Mouse (Mus musculus) myocyte (in vitro differentiated cells): ENCODE measurements around the gene Gm4792. TPM values are rescaled to one million over a fixed set of nuclear protein-coding genes. Genes with fewer than 3 reads are reported as not detected.

Experiments used
- H3K27me3 ChIP-seq: one replicate; pipeline ENCODE4 v1.6.1; 2011; ENCODE audit not compliant: control insufficient read depth, insufficient read depth, insufficient read length
- H3K36me3 ChIP-seq: one replicate; pipeline ENCODE4 v1.6.1; 2011; ENCODE audit not compliant: control insufficient read depth, insufficient read depth
- H3K4me2 ChIP-seq: one replicate; pipeline ENCODE4 v1.6.1; 2011; ENCODE audit warnings: low read depth, control low read depth
- H3K4me3 ChIP-seq: one replicate; pipeline ENCODE4 v1.5.1; 2011; ENCODE audit warnings: mild to moderate bottlenecking, control low read depth, moderate library complexity
- H3K79me2 ChIP-seq: one replicate; pipeline ENCODE4 v1.6.1; 2011; ENCODE audit not compliant: control insufficient read depth, insufficient read depth
- H3ac ChIP-seq: one replicate; pipeline ENCODE4 v1.6.1; 2011; ENCODE audit not compliant: control insufficient read depth, insufficient read length
- CEBPB ChIP-seq: IDR thresholded peaks from 2 replicates; pipeline ENCODE4 v1.6.1; 2011; ENCODE audit warnings: mild to moderate bottlenecking, moderate library complexity; ENCODE audit not compliant: poor library complexity, insufficient read depth, severe bottlenecking
- E2F4 ChIP-seq: IDR thresholded peaks from one replicate; pipeline ENCODE4 v1.6.1; 2011; ENCODE audit warnings: mild to moderate bottlenecking, control low read depth, moderate library complexity; ENCODE audit not compliant: insufficient read depth
- MAX ChIP-seq: IDR thresholded peaks from one replicate; pipeline ENCODE4 v1.6.1; 2011; ENCODE audit warnings: low read depth, mild to moderate bottlenecking, control low read depth
- MYOD1 ChIP-seq, 3 experiments: IDR thresholded peaks; one replicate each; pipeline ENCODE4 v1.6.1; 2011; ENCODE audit warnings: control low read depth in 2 of 3, low read depth in 2 of 3, mild to moderate bottlenecking in 2 of 3, moderate library complexity in 1 of 3; ENCODE audit not compliant: insufficient read length in 2 of 3, control insufficient read depth in 1 of 3
- MYOG ChIP-seq, 3 experiments: IDR thresholded peaks; one replicate each; pipeline ENCODE4 v1.6.1; 2011; ENCODE audit warnings: control low read depth in 2 of 3, low read depth in 2 of 3, mild to moderate bottlenecking in 2 of 3; ENCODE audit not compliant: insufficient read length in 2 of 3, control insufficient read depth in 1 of 3, insufficient read depth in 1 of 3
- POLR2A ChIP-seq: IDR thresholded peaks from one replicate; pipeline ENCODE4 v1.6.1; 2011; ENCODE audit warnings: low read depth, mild to moderate bottlenecking, control low read depth, moderate library complexity; ENCODE audit not compliant: insufficient read length
- POLR2AphosphoS2 ChIP-seq: IDR thresholded peaks from one replicate; pipeline ENCODE4 v1.6.1; 2011; ENCODE audit warnings: low read depth, control low read depth; ENCODE audit not compliant: insufficient read length
- REST ChIP-seq: IDR thresholded peaks from one replicate; pipeline ENCODE4 v1.6.1; 2011; ENCODE audit warnings: mild to moderate bottlenecking, control low read depth, moderate library complexity; ENCODE audit not compliant: insufficient read depth, insufficient read length
- SRF ChIP-seq: IDR thresholded peaks from one replicate; pipeline ENCODE4 v1.6.1; 2011; ENCODE audit warnings: low read depth; ENCODE audit not compliant: control insufficient read depth, insufficient read length
- TCF12 ChIP-seq: IDR thresholded peaks from one replicate; pipeline ENCODE4 v1.6.1; 2011; ENCODE audit warnings: mild to moderate bottlenecking, control low read depth; ENCODE audit not compliant: poor library complexity, insufficient read depth, severe bottlenecking
- TCF3 ChIP-seq: IDR thresholded peaks from one replicate; pipeline ENCODE4 v1.6.1; 2011; ENCODE audit warnings: low read depth, control low read depth; ENCODE audit not compliant: insufficient read length
- USF1 ChIP-seq: IDR thresholded peaks from one replicate; pipeline ENCODE4 v1.6.1; 2011; ENCODE audit warnings: low read depth, mild to moderate bottlenecking, control low read depth, moderate library complexity
- polyA plus RNA-seq: library from polyadenylated mRNA; unstranded; fragments of >200 nt; fragmentation: generic; extraction: Trizol; gene quantifications from one replicate; pipeline ENCODE4 v1.2.1, GENCODE M21; 2012; ENCODE audit warnings: missing spikeins

Gm4792 gene
- polyA plus RNA-seq, 1 experiment, result not detected

- Histone ChIP-seq H3K36me3 (no peaks in the 10 kb centered on the region), H3K79me2 (no peaks in the 10 kb centered on the region), H3K4me2 (no peak overlapping the region), H3ac (no peak overlapping the region), H3K4me3 (no peak overlapping the region), H3K27me3 (no peaks in the 10 kb centered on the region)
- no peak for TF ChIP-seq REST
- no peak for TF ChIP-seq MYOG (IDR thresholded peaks at IDR 0.05; ENCODE audit: control insufficient read depth in 1 of 3, insufficient read depth in 1 of 3, insufficient read length in 2 of 3, low read depth in 2 of 3)
- no peak for TF ChIP-seq SRF
- no peak for TF ChIP-seq MAX
- TF ChIP-seq E2F4, result no peak
- no peak for TF ChIP-seq CEBPB
Measured at GRCm38 (mm10) chr10:94255744-94256143, 42.8 kb downstream of the Gm4792 start.

GRCm38 (mm10) chr10:94254766-94255165, 43.7 kb downstream of the Gm4792 start:
- TF ChIP-seq SRF (no peak), E2F4 (no peak), MAX (no peak)
- H3K4me2 ChIP-seq, result no peak overlapping the region

GRCm38 (mm10) chr10:94253260-94253807, 45.2 kb downstream of the Gm4792 start:
- no peaks in the 10 kb centered on the region for H3K27me3 ChIP-seq

More at GRCm38 (mm10) chr10:94254766-94255165, 43.7 kb downstream of the Gm4792 start:
- Histone ChIP-seq H3ac (no peak overlapping the region), H3K4me3 (no peak overlapping the region), H3K36me3 (no peaks in the 10 kb centered on the region), H3K27me3 (no peaks in the 10 kb centered on the region), H3K79me2 (no peaks in the 10 kb centered on the region)

GRCm38 (mm10) chr10:94249575-94250456, 48.7 kb downstream of the Gm4792 start:
- no peak overlapping the region for H3K4me2 ChIP-seq
- TF ChIP-seq REST (no peak), POLR2A (no peak), MAX (no peak), TCF12 (no peak), TCF3 (no peak)
- H3K4me3 ChIP-seq, result no peak overlapping the region
- no peaks in the 10 kb centered on the region for H3K27me3 ChIP-seq
- no peaks in the 10 kb centered on the region for H3K36me3 ChIP-seq
- H3ac ChIP-seq, result no peak overlapping the region
- no peaks in the 10 kb centered on the region for H3K79me2 ChIP-seq

More at GRCm38 (mm10) chr10:94253260-94253807, 45.2 kb downstream of the Gm4792 start:
- TF ChIP-seq TCF12, result no peak
- no peak for TF ChIP-seq REST
- no peak for TF ChIP-seq SRF
- no peak for TF ChIP-seq MAX
- TF ChIP-seq MYOG (IDR thresholded peaks at IDR 0.05; ENCODE audit: control insufficient read depth in 1 of 3, insufficient read depth in 1 of 3, insufficient read length in 2 of 3, low read depth in 2 of 3), result no peak
- no peak for TF ChIP-seq CEBPB
- no peak for TF ChIP-seq POLR2AphosphoS2
- no peak for TF ChIP-seq MYOD1 (IDR thresholded peaks at IDR 0.05; ENCODE audit: control insufficient read depth in 1 of 3, insufficient read length in 2 of 3, low read depth in 2 of 3)
- no peak for TF ChIP-seq E2F4
- TF ChIP-seq USF1, result no peak
- no peak for TF ChIP-seq TCF3
- no peak for TF ChIP-seq POLR2A
- H3K79me2 ChIP-seq, result no peaks in the 10 kb centered on the region
- no peaks in the 10 kb centered on the region for H3K36me3 ChIP-seq
- H3K4me2 ChIP-seq, result no peak overlapping the region
- no peak overlapping the region for H3K4me3 ChIP-seq
- H3ac ChIP-seq, result no peak overlapping the region

- H3K4me2 ChIP-seq, result no peak overlapping the region
- no peaks in the 10 kb centered on the region for H3K36me3 ChIP-seq
- H3K79me2 ChIP-seq, result no peaks in the 10 kb centered on the region
- H3ac ChIP-seq, result no peak overlapping the region
- H3K4me3 ChIP-seq, result no peak overlapping the region
- no peaks in the 10 kb centered on the region for H3K27me3 ChIP-seq
- TF ChIP-seq MAX (no peak), MYOG (IDR thresholded peaks at IDR 0.05; ENCODE audit: control insufficient read depth in 1 of 3, insufficient read depth in 1 of 3, insufficient read length in 2 of 3, low read depth in 2 of 3) (no peak), SRF (no peak), TCF12 (no peak), CEBPB (no peak)
Measured at GRCm38 (mm10) chr10:94247748-94248349, 50.7 kb downstream of the Gm4792 start.

Other genes with a start within 250 kb of the Gm4792 start
- 8.4 TPM for gene Nr2c1, start 150.7 kb downstream of the Gm4792 start, polyA plus RNA-seq
- gene Ndufa12, start 100.0 kb downstream of the Gm4792 start, polyA plus RNA-seq, result 406 TPM
- 16.6 TPM for gene Tmcc3, start 13.2 kb upstream of the Gm4792 start, polyA plus RNA-seq